Mouse (Mus musculus) retina, postnatal 1 day (tissue): ENCODE results near the gene Tmie.
"Not testable (repeated sequence)": the region's sequence is repeated elsewhere in the genome, so short reads cannot be mapped to it uniquely, and the experiment has no call there.

Experiments
- DNase-seq: peaks from one replicate; pipeline ENCODE4 v3.0.0-alpha.2; 2012

Gene Tmie

GRCm38 (mm10) chr9:110834411-110834810 lies 45.5 kb downstream of the Tmie start, which contains the start of gene Prss45:
Gene Prss45, plus strand, starts transcription at chr9:110834588.
- peak; percentile 10 for DNase-seq

DNA sequence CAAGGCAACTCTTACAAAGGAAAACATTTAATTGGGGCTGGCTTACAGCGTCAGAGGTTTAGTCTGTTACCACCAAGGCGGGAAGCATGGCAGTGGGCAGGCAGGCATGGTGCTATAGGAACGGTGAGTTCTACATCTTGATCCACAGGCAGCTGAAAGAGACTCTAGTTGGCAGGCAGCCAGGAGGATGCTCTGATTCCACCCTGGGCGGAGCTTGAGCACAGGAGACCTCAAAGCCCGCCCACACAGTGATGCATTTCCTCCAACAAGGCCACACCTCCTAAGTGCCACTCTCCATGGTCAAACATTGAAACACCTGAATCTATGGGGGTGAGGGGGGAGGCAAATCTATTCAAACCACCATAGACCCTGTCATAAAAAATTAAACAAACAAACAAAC lies 46.9 kb downstream of the Tmie start:
- peak; percentile 65 for DNase-seq

DNA sequence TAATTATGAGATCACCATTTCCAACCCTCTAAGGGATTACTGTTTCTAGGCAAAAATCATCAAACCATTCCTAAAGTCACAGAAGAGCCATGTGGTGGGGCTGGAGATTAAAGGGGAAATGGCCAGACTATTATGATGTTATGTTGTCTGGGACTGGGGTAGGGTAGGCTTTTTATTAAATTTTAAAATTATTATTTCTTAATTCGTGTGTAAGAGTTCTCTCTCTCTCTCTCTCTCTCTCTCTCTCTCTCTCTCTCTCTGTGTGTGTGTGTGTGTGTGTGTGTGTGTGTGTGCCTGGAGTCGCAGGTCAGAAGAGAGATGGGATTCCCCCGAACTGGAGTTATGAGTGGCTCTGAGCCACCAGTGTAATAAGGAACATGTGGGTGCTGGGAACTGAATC lies 53.5 kb downstream of the Tmie start, which contains the start of gene Prss43:
Gene Prss43, plus strand, starts transcription at position 301 of the 400 bp plus-strand sequence.
- no peak for DNase-seq

- no peak for DNase-seq
Observed at GRCm38 (mm10) chr9:110825832-110826231, 54.1 kb downstream of the Tmie start.

DNA sequence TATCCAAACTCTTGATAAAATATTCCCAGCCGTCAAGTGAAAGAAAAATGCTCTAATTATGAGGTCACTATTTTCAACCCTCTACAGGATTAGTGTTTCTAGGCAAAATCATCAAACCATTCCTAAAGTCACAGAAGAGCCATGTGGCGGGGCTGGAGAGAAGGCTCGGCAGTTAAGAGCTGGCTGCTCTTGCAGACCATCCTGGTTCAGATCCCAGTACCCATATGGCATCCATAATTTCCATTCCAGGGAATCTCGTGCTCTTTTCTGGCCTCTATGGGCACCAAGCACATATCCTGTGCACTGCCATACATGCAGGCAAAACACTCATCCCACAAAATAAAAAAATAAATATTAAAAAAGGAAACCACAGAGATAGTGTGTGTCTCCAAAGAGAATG lies 54.5 kb downstream of the Tmie start:
- no peak for DNase-seq

GRCm38 (mm10) chr9:110821436-110821835 lies 58.5 kb downstream of the Tmie start:
- no peak for DNase-seq

DNA sequence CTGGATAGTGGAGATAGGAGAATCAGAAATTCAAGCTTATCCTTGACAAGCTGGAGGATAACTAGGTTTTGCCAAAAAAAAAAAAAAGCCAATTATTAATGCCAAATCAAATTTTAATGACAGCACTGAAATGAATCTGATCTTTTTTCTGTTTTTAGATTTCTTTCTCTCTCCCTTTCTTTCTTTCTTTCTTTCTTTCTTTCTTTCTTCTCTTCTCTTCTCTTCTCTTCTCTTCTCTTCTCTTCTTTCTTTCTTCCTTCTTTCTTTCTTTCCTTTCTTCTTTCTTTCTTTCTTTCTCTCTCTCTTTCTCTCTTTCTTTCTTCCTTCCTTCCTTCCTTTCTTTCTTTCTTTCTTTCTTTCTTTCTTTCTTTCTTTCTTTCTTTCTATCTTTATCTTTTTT lies 59.4 kb downstream of the Tmie start:
- not testable (repeated sequence) for DNase-seq
